9 mouse cellular contexts compared by ENCODE assay signal in the genomic region with DNA sequence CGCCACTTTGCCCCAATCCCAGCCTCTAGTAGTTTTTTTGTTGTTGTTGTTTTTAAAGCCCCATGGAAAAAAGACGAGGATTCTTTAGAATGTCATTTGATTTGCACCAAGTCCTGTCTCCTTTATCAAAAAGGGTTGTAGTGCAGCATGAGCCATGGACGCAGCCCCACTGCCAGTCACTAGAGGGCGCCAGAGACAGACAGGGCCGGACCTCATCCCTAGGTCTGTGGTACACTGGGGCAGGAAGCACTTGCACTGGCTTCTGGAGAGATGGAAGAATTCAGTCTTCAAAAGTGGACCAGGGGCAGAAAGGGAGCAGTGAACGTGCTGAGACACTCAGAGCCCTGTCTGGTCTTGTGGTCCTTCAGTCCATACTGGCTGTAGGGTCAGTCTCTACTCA. TPM values are rescaled to one million over a fixed set of nuclear protein-coding genes. Genes with fewer than 3 reads are reported as not detected.
DNase-seq lines count a peak whose midpoint lies in the region; ATAC-seq lines count a peak whose summit lies in the region.
"Had no signal": no experiment of that assay in that cellular context is flagged by ENCODE, and none has a peak within 500 bp of the region (broad histone marks: within the 10 kb centered on the region; RNA-seq: fewer than 3 reads in every experiment).

No protein-coding gene starts in this region.

- no peak overlapping the region for H3K4me3 ChIP-seq in liver, embryonic 13.5 days (replicated peaks)
- H3K4me3 ChIP-seq: embryonic facial prominence, embryonic 15.5 days had no signal

- H3K9ac ChIP-seq in liver, embryonic 13.5 days, result peak overlapping the region; percentile 93; the same call in 1 of the 2 replicates
- H3K9ac ChIP-seq: embryonic facial prominence, embryonic 15.5 days had no signal

- H3K9me3 ChIP-seq in liver, embryonic 13.5 days (replicated peaks), result no peaks in the 10 kb centered on the region
- H3K9me3 ChIP-seq: embryonic facial prominence, embryonic 15.5 days had no signal

- 28% methylated on average over 6 of the region's 6 CpGs for WGBS in liver, embryonic 13.5 days (ENCODE audit: insufficient replicate concordance)

- DNase-seq in 3134 (ENCODE audit: extremely low read depth, insufficient read length, low spot score), result peak; percentile 70
- peak; percentile 82 for DNase-seq in adipocyte (ENCODE audit: low spot score)
- DNase-seq in embryo, embryonic 10.5 days (ENCODE audit: low spot score), result peak; percentile 89
- peak; percentile 84 to 94 for DNase-seq in heart, adult 18-20 months
- DNase-seq in kidney, postnatal 14 days, result peak; percentile 90
- peak; percentile 80 for DNase-seq in liver, embryonic 13.5 days
- DNase-seq in thymus, postnatal 0 days (ENCODE audit: low spot score), result peak; percentile 81

- peak overlapping the region; percentile 88 for H3K27ac ChIP-seq in liver, embryonic 13.5 days

- H3K36me3 ChIP-seq in liver, embryonic 13.5 days, result peaks cover 57% of the 10 kb centered on the region

- ATAC-seq in liver, embryonic 13.5 days (ENCODE audit: low read depth), result no peak
- ATAC-seq in neutrophil, adult 5-6 weeks (ENCODE audit: extremely low read depth, insufficient number of reproducible peaks, low FRiP score, poor library complexity, severe bottlenecking), result peak; percentile 31; the same call in 1 of the 2 replicates

- H3K27me3 ChIP-seq in liver, embryonic 13.5 days, result no peaks in the 10 kb centered on the region
- H3K27me3 ChIP-seq: embryonic facial prominence, embryonic 15.5 days had no signal

- H3K4me1 ChIP-seq in liver, embryonic 13.5 days (replicated peaks), result peaks cover 39% of the 10 kb centered on the region

- H3K4me2 ChIP-seq in liver, embryonic 13.5 days, result 0 out of 2 replicates have a peak overlapping the region, but pooled peaks have one; percentile 95

RNA-seq across cellular contexts. Expression of gene Prmt1, which starts 3.3 kb away (rescaled TPM):
- total RNA-seq in heart, adult 18-20 months (2021), result 100 to 1,000 TPM in 1 of 2 experiments, 10 to 100 TPM in 1; 90.3 to 110 TPM
- 214 and 220 TPM in 2 replicates for polyA plus RNA-seq in liver, embryonic 13.5 days (2015; fragmentation: Nextera tagmentation; extraction: Ambion mirVana)
- total RNA-seq in neutrophil, adult 5-6 weeks (2017), result 41.1 and 52.0 TPM in 2 replicates
- polyA plus RNA-seq in thymus, postnatal 0 days (2015; fragmentation: Nextera tagmentation; extraction: Ambion mirVana), result 364 and 365 TPM in 2 replicates

RNA-seq across cellular contexts. Expression of gene Cpt1c, which starts 8.4 kb away (rescaled TPM):
- 1 to 10 TPM; 1.8 to 2.0 TPM for total RNA-seq in heart, adult 18-20 months (2021)
- 1.9 and 2.3 TPM in 2 replicates for polyA plus RNA-seq in liver, embryonic 13.5 days (2015; fragmentation: Nextera tagmentation; extraction: Ambion mirVana)
- not detected in 2 replicates for total RNA-seq in neutrophil, adult 5-6 weeks (2017)
- 1.2 and 2.0 TPM in 2 replicates for polyA plus RNA-seq in thymus, postnatal 0 days (2015; fragmentation: Nextera tagmentation; extraction: Ambion mirVana)

RNA-seq across cellular contexts. Expression of gene Irf3, which starts 14.4 kb away (rescaled TPM):
- total RNA-seq in heart, adult 18-20 months (2021), result 10 to 100 TPM; 21.3 to 29.5 TPM
- 41.0 and 42.4 TPM in 2 replicates for polyA plus RNA-seq in liver, embryonic 13.5 days (2015; fragmentation: Nextera tagmentation; extraction: Ambion mirVana)
- total RNA-seq in neutrophil, adult 5-6 weeks (2017), result 216 and 230 TPM in 2 replicates
- polyA plus RNA-seq in thymus, postnatal 0 days (2015; fragmentation: Nextera tagmentation; extraction: Ambion mirVana), result 138 and 145 TPM in 2 replicates

RNA-seq across cellular contexts. Expression of gene Bcl2l12, which starts 15.4 kb away (rescaled TPM):
- 1 to 10 TPM; 8.1 to 9.7 TPM for total RNA-seq in heart, adult 18-20 months (2021)
- 18.2 and 20.1 TPM in 2 replicates for polyA plus RNA-seq in liver, embryonic 13.5 days (2015; fragmentation: Nextera tagmentation; extraction: Ambion mirVana)
- total RNA-seq in neutrophil, adult 5-6 weeks (2017), result 17.8 and 20.9 TPM in 2 replicates
- polyA plus RNA-seq in thymus, postnatal 0 days (2015; fragmentation: Nextera tagmentation; extraction: Ambion mirVana), result 66.6 and 68.8 TPM in 2 replicates

RNA-seq across cellular contexts. Expression of gene Scaf1, which starts 33.1 kb away (rescaled TPM):
- 10 to 100 TPM; 45.1 to 46.0 TPM for total RNA-seq in heart, adult 18-20 months (2021)
- polyA plus RNA-seq in liver, embryonic 13.5 days (2015; fragmentation: Nextera tagmentation; extraction: Ambion mirVana), result 10.4 and 11.8 TPM in 2 replicates
- 35.7 and 39.7 TPM in 2 replicates for total RNA-seq in neutrophil, adult 5-6 weeks (2017)
- 19.6 and 20.1 TPM in 2 replicates for polyA plus RNA-seq in thymus, postnatal 0 days (2015; fragmentation: Nextera tagmentation; extraction: Ambion mirVana)
